Mouse (Mus musculus) 416B (cell line): ENCODE measurements at regions not wholly inside any gene's neighbourhood (a gene's known extent, or its start where the extent isn't known, plus 50 kb on each side); places are given as distances from the start of the nearest gene placed in this dataset.
A peak's percentile ranks its signal among the peaks of the same experiment; 100 is the strongest.

ENCODE experiments used
- DNase-seq: peaks from one replicate; pipeline ENCODE4 v3.0.0; 2011; ENCODE audit warnings: low read depth

GRCm38 (mm10) chr4:95154377-95154776, 102.4 kb upstream of the Jun start:
- no peak for DNase-seq

GRCm38 (mm10) chr4:95155178-95155577, 103.2 kb upstream of the Jun start:
- DNase-seq, result no peak

GRCm38 (mm10) chr4:95155796-95156195, 103.8 kb upstream of the Jun start:
- DNase-seq, result peak; percentile 30

- peak; percentile 97 for DNase-seq
Observed at GRCm38 (mm10) chr4:95156451-95157271, 104.6 kb upstream of the Jun start.

GRCm38 (mm10) chr4:95157653-95158430, 105.8 kb upstream of the Jun start:
- peak; percentile 28 for DNase-seq

- DNase-seq, result no peak
Observed at GRCm38 (mm10) chr4:95158632-95159424, 106.8 kb upstream of the Jun start.

- DNase-seq, result no peak
Observed at GRCm38 (mm10) chr4:95159821-95160220, 107.8 kb upstream of the Jun start.

GRCm38 (mm10) chr4:95160465-95160864, 108.4 kb upstream of the Jun start:
- no peak for DNase-seq

GRCm38 (mm10) chr4:95160912-95161669, 109.1 kb upstream of the Jun start:
- peak; percentile 94 for DNase-seq

GRCm38 (mm10) chr4:95161670-95162020, 109.6 kb upstream of the Jun start:
- no peak for DNase-seq

- peak; percentile 81 for DNase-seq
Observed at GRCm38 (mm10) chr4:95162386-95163090, 110.5 kb upstream of the Jun start.

GRCm38 (mm10) chr4:95163403-95163802, 111.4 kb upstream of the Jun start:
- DNase-seq, result no peak

GRCm38 (mm10) chr4:95166503-95166902, 114.5 kb upstream of the Jun start:
- peak; percentile 55 for DNase-seq

- no peak for DNase-seq
Observed at GRCm38 (mm10) chr4:95167216-95167615, 115.2 kb upstream of the Jun start.

- no peak for DNase-seq
Observed at GRCm38 (mm10) chr4:95169702-95170101, 117.7 kb upstream of the Jun start.

GRCm38 (mm10) chr4:95177753-95178152, 125.7 kb upstream of the Jun start:
- peak; percentile 98 for DNase-seq

GRCm38 (mm10) chr4:95178467-95178866, 126.4 kb upstream of the Jun start:
- peak; percentile 30 for DNase-seq

GRCm38 (mm10) chr4:95178900-95179299, 126.9 kb upstream of the Jun start:
- DNase-seq, result no peak

- DNase-seq, result no peak
Observed at GRCm38 (mm10) chr4:95180446-95180845, 128.4 kb upstream of the Jun start.

- no peak for DNase-seq
Observed at GRCm38 (mm10) chr4:95180999-95181398, 129.0 kb upstream of the Jun start.

- no peak for DNase-seq
Observed at GRCm38 (mm10) chr4:95184180-95184579, 132.2 kb upstream of the Jun start.
